Mouse (Mus musculus) right cerebral cortex, postnatal 10 days (tissue): ENCODE data around the gene Elovl5.
"Not testable (repeated sequence)": the region's sequence is repeated elsewhere in the genome, so short reads cannot be mapped to it uniquely, and the experiment has no call there.

ENCODE experiments used
- DNase-seq, 2 experiments: peaks; one replicate each; pipeline ENCODE4 v3.0.0; 2021; ENCODE audit warnings: low spot score in 2 of 2

Elovl5 gene

DNA sequence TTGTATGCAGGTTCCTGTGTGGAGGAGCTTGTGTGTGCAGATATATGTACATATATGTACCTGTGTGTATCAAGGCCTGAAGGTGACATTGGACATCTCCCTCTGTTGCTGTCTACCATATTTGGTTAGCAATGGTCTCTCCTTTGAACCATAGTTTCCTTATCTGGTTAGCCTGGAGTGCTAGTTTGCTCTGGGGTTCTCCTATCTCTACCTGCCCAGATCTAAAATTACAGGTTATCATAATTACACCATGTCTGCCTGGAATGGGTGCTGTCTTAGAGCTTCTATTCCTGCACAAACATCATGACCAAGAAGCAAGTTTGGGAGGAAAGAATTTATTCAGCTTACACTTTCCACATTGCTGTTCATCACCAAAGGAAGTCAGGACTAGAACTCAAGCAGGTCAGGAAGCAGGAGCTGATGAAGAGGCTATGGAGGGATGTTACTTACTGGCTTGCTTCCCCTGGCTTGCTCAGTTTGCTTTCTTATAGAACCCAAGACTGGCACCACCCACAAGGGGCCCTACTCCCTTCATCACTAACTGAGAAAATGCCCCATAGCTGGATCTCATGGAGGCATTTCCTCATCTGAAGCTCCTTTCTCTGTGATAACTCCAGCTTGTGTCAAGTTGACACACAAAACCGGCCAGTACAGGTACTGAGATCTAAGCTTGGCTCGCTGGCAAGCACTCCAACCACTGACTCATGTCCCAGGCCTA is 76.5 kb downstream of the Elovl5 start:
- not testable (repeated sequence) for DNase-seq

DNA sequence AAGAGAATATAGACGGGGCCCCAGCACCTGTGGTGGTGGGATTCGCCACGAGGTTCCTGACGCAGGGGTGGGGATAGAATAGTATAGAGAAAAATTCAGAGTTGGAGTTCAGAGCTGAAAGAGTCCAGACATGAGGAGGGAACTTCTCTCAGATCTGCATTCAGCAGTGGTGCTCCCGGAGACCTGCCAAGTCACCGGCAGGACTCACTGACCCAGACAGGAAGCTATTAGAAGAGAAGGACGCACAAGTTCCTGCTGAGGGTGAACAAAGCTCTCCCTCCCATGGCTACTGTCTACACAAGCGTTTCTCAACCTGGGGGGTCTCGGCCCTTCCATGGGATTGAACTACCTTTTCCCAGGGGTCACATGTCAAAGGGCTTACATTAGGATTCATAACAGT is 78.1 kb downstream of the Elovl5 start:
- DNase-seq = no peak

DNA sequence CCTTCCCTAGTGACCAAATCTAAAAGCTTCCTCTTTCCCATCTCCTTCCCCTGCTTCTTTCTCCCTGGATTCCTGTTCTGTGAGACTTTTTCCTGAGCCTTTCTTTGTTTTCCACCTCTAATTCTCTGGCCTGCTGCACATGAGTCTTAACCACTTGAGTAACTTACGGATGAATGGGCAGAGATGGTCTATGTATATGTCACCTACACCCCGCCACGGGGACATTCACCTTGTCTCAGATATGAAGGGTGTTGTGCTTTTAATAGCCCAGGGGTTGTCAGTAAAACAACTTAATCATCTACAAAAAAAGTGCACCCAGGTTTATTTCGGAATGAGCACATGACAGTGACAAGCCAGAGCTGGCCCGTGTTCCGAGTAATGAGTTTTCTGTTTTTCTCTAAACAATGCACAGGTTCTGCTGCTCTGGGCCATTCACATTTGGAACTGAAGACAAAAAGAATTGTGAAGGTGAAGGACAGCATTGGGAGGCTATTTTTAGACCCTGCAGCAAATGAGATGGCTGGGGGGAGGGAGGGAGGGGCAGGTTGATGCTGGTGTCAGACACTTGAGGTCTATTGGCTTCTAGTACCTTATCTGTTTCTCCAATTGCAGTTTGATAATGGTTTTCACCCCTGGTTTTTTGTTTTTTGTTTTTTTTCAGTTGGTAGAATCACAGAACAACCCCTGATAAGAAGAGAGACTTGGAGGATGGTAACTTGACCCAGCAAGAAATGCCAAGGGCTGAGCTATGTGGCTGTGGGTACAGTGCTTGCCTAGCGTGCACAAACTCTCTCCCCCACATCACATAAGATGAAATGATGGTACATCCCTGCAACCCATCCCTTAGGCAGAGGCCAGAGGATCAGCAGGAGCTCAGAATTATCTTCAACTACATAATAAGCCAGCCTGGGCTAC is 83.7 kb downstream of the Elovl5 start:
- DNase-seq = no peak

DNA sequence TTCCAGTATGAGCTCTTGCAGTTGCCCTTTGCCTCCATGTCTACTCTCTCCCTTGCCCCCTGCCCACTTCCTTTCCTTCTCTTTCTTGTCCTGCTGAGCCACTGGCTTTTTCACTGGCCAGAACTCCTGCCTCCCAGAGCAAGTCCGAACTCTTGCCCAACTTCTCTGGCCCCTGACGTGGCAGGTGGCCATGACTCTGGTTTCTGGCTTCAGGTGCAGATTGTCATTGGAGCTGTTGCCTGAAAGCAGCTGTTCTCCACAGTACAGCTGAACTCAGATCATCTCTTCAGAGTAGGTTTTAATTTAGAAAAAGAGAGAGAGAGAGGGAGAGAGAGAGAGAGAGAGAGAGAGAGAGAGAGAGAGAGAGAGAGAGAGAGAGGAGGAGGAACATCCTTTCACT is 86.1 kb downstream of the Elovl5 start:
- no peak for DNase-seq

DNA sequence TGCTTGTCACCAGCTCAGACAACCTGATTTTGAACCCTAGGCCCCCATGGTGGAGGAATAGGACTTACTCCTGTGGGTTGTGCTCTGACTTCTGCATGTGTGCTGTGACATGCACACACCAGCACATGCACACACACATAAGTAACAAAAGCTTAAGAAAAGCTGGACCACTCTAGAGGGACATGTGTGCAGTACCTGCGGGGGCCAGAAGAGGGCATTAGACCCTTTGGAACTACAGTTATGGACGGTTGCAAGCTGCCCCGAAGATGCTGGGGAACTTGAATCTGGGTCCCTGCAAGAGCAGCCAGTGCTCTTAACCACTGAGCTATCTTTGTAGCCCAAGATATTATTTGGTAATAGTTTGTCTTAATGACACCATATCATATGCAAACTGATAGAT is 88.3 kb downstream of the Elovl5 start:
- no peak for DNase-seq

DNA sequence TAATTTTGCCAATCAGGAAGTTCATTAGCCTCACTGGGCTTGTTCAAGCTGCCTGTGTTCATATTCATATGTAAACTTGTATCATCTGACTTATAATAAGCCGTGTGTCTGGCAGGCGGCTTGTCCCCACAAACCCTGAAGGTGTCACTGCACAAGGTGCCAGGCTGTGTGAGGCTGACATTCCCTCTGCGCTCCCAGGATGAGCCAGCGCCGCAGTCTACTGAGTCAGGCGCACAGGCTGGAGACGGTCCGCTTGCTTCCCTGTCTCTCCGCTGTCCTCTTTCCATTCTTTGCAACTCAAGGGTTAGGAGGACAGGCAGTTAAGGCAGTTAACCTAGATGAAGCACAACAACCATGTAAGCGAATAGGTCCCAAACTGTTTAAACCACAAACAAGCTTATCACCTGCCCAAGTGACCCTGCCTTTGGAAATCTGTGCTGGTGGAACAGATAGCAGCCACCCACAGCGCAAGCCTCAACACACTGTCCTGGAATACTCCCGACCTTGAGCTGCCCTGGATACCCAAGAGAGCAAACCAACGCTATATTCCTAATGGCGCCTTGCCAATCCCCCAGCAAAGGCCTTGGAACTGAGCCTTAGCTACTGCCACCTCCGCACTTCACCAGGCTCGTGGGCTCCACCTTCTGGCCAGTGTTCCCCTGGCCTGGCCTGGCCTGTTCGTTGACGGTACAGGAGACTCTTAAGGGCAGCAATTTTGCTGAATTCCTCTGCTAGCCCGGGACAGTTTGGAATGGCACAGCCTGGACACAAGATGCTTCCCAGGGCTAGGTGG is 89.2 kb downstream of the Elovl5 start:
- DNase-seq = peak; percentile 68 to 82

DNA sequence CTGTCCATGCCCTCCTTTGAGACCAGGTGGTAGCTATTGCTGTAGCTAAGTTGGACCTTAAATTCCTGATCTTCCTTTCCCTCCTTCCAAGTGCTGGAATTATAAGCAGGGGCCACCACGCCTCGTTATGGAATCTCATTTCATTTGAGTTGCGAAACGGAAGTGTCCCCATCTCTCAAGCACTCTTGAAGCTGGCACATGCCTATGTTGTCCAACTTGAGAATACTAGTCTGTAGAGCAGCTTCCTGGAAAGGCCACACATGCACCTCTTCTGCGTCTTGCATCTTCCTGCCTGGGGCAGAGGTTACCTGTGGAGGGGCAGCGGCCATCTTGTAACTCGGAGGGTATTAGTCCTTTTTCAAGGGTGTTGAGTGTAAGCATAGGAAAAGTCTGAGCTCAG is 92.2 kb downstream of the Elovl5 start:
- no peak for DNase-seq

DNA sequence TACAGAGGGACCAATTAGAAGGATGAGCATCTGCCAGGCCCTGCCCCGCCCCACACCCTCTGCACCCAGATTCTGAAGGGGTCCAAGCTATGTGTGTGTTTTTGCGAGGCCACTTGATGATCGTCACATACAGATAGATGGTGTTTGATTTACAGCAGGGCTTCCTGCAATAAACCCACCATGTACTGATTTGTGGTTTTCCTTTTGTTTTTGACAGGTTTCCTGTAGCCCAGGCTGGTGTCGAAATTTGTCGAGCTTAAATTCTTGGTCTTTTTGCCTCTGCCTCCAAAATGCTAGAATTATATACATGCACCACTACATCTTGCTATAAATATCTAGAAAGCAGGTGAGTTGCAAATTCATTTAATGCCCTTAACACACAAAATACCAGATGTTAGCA is 93.0 kb downstream of the Elovl5 start:
- DNase-seq = no peak

DNA sequence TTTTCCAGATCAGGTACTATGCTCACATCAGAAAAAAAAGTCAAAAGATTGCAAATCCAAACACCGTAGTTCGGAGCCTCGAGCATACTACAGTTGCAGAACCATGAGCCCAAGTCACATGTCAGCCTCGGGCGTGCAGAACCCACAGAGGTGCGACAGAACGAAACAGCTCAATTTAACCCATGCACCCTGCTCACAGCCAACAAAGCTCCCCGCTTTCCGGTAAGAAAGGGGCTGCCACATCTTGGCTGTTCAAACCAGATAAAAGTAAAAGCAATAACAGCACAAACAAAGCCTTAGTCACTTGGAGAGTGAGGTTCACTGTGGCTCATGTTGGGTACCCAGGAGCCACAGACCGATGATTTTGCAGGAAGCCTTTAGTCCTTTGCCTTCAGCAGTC is 93.5 kb downstream of the Elovl5 start:
- DNase-seq = no peak

DNA sequence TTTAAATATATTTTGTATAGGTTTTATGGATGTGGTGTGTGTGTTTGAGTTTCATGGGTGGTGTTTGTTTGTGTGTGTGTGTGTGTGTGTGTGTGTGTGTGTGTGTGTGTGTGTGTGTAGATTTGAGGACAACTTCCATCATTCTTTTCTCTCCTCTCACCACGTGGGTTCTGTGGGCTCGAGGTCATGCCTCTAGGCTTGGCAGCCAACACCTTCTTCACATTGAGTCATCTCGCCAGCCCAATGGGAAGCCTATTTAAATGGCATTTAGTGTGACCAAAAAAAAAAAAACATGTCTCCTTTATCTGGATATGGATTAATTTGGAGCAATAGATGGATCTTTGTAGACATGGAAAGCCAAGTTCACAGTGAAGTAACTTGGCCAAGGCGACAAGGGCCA is 94.9 kb downstream of the Elovl5 start:
- DNase-seq = no peak

DNA sequence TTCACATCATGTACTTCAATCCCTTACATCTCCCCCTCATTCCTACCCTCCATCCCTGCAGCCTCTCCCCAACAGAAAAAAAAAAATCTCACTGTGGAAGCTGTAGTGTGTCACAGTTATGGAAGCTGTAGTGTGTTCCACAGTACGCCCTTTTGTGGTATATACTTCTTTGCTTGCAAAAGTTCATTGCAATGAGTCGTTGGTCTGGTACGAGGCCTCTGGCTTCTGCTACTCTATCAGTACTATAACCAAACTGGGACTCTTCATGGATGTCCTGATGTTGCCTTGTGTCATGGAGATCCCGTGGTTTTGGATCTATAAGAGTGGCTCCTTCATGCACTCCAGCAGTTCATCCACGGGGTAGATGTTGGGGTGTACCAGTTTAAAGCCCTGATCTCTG is 95.5 kb downstream of the Elovl5 start:
- DNase-seq = no peak

DNA sequence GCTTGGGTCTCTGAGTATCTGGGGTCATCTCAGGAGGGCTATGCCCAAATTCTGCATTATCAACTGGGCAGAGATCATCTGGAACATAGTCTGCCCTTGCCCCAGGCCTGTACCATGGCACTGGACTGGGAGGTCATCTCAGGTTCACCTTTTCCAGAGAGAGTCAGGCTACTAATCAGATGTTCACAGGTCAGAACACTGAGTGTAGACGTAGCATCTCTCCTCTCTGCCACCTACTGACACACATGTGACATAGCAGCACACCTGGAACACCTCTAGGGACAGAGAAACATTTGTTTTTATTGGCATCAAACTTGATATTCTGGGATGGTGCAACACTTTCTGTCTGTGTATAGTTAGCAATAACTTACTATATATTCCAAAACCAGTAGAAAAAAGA is 96.6 kb downstream of the Elovl5 start:
- DNase-seq = no peak

DNA sequence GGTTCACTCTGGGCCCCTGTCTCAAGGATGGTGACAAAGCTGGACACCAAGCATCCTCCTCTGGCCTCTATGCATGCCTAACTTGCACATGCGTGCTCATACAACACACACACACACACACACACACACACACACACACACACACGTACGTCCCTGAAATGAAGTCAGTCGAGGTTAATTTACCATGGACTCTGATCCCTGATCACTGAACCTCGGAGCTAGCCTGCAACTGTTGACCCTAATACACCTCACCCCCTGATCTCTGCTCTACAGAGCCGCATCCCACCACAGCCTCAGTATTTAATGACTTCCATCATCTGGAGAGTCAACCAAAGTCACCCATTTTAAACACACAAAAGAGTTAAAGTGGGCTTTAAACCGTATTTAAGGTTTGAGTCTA is 98.7 kb downstream of the Elovl5 start:
- DNase-seq = no peak

DNA sequence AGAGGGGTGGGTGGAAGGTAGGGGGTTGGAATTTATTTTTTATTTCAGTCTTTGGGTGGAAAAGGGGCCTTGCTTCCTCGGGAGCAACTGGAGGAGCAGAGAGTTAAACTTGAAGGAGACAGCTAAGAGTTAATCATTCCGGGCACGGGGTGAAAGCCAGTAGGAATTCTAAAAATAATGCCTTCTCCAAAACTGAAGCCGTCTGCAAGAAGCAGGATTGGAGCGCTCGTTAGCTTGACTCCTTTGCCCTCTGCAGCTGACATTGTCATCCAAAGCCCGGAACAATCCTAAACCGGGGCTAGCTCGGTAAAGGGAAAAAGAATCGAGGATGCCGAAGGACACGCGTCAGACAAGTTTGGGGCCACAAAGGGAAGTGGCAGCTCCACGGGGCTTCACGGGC is 99.1 kb downstream of the Elovl5 start:
- no peak for DNase-seq

DNA sequence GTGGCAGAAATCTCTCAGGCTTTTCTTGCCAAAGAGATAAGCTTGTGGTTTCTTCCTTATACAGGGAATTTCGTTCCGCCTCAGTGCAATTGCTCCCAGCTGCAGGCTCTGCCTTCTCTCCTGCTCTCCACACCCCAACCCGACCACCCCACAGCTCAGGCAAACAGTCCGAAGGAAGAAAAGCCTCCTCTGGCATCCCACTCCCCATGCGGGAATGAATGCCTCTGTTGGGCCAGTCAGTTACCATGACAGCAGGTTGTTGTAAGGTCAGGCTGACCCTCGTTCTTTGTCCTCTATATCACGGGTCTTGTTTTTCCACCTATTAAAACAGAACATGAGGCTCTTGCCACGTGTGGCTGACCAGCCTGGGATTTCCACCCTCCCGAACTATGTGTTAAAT is 104.1 kb downstream of the Elovl5 start:
- DNase-seq = no peak

DNA sequence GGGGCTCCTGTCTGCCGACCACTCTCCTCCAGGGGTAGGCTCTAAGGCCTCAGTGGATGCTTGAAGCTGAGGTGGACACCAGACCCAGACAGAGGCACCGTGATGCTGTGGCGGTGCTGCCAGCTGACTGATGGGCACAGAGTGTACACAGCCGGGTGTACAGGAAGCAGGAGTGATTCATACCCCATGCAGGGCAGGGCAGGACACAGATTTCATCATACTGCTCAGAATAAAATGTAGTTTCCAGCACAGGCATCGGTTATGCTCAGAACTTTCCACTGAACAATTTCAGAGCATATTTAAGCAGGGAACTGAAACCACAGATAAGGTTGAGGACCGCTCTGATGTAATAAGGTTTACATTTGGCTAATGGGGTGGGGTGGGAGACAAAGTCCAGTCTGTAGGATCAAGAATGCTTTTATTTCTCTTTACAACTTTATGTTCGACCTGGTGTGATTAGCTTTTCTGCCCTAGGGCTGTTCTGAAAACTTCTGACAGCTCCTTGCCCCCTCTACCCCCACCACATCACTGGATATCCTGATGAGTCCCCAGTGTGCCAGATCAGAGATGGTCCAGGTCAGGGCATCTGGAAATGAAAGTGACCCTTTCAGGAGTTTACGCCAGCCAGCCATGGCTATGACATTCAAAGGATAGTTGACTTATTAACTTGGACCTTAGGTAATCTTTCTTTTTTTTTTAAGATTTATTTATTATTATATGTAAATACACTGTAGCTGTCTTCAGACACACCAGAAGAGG is 105.2 kb downstream of the Elovl5 start:
- DNase-seq = no peak

DNA sequence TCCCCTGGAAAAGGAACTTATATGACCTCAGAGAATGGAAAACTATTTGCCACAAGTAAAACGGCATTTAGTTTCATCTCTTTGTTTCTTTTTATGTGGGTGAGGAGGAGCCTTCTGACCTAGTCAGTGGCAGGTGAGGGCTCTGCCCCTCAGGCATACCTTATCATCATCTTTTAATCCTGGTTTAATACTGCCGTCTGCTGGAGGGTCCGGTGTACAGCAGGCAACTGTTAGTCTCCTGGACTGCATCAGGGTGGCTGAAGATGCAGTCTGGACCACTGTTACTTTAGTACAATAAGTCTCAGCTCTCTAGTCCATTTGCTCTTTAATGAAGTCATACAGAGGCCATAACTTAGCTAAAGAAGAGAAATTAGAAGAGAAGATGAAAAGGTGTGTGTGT is 107.7 kb downstream of the Elovl5 start:
- peak; percentile 57 to 74 for DNase-seq

DNA sequence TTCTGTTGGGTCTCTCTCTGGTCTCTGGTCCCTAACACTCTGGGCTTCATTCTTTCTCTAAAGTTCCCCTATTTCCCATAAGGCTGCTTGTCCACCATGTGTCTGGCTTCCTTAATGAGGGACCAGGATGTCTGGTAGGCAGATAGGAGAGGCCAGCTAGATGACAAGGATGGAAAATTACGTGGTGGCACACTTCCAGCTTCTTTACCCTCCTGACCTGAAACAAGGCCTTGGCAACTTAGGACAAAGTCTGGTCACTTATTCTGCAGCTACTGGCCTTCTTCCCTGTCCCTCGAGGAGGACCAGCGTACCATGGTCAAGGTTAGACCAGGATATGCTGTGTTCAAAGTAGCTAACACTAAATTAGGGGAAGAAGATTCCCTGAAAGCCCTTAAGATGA is 109.9 kb downstream of the Elovl5 start:
- DNase-seq = no peak

DNA sequence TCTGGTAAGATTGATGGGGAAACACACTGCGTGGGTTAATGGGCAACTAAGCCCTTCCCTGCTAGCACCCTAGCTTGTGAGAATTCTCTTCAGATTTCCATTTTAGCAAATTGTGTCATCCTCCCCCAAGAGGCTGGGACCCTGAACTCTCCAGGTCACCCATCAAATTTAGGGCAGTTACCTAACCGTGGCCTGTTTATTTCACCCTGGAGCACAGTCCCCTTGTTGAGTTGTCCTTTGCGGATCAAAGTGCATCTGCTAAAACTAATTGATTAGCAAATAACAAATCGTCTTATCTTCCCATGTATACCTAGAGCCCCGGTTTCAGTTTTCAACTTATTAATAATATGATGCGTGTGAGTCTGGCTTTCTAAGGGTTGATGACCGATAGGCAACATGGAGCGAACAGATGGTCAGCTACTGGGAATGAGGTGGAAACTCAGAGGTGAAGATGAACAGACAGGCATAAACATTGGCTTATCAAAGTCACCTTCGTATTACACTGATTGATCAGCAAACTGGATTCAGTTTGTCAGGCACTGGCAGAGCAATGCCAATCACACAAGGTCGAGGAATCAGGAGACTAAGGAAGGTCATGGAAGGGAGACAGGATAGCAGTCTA is 113.8 kb downstream of the Elovl5 start:
- DNase-seq = no peak

DNA sequence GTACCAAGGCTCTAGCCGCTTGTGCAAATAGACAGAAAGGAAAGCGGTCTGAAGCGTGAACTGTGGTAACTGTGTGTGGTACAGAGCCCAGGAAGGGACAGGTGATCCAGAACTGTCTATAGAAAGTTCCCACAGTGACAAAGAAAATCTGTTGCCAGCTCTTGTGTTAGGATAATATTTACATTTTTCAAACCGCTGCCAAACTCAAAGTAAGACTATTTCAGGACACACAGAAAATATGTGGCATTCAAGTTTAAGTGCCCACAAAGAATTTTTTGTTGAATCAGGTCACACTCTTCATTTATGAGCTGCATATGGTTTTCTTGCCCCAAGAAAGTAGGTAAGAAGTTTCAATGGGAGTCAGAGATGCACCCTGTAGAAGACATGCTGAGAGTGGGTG is 115.8 kb downstream of the Elovl5 start:
- no peak for DNase-seq
